Mouse (Mus musculus) embryo, embryonic 9.5 days (tissue): ENCODE data around the gene Aldh3b3.
"Not testable (repeated sequence)": the region's sequence is repeated elsewhere in the genome, so short reads cannot be mapped to it uniquely, and the experiment has no call there.

ENCODE experiments used
- DNase-seq: peaks from one replicate; pipeline ENCODE4 v3.0.0-alpha.2; 2017; ENCODE audit errors: extremely low spot score

The Aldh3b3 gene

DNA sequence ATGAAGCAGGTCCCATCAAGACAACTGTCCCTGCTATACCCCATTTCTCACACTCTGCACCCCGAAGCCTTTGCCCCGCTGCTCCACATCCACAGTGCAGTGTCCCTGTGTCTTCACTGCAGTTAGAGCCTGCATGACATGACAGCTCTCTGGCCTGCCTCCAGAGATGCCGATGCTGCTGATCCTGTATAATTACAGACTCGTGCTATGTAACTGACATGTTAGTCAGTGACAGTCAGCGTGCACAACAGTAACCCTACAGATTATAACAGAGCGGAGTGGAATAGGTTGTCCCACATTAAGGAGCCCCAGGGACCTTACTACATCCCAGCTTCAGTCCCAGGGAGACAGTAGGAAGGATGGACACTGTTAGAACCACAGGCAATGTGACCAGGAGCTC, 16.2 kb downstream of the Aldh3b3 start:
- not testable (repeated sequence) for DNase-seq

DNA sequence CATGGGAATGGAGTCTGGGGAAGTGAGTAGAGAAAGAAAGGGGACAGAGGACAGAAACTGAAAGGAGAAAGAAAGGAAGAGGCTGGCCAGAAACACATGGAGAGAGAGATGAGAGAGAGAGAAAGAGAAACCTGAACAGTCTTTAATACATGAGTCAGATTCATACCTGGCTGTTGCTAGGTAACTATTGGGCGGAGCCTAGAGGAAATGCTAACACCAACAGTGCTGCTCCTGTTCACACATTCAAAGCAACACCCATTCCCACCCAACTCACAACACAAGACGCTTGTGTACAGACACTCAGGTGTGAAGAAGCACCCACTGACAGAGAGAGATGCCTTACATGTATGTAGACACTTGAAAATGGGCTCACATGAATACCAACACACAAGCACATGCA, 17.4 kb downstream of the Aldh3b3 start:
- no peak for DNase-seq

DNA sequence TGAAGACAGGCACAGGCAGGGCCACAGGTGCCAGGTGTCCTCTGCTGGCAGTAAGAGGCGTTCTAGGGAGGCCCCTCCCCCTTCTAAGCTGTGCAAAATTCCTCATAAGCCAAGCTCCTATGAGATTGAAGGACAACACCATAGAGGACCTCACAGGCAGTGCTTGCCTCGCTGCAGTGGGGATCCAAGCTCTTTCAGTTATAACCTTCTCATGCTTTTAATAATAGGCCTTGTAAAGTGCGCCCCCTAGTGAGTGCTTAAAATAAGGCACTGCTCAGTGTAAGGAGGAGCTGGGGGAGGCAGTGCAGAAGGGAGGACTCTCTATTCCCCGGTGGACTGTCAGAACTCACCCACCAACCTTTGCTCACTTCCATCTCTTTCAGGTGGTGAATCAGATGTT, 21.9 kb downstream of the Aldh3b3 start:
- peak; percentile 83 for DNase-seq

DNA sequence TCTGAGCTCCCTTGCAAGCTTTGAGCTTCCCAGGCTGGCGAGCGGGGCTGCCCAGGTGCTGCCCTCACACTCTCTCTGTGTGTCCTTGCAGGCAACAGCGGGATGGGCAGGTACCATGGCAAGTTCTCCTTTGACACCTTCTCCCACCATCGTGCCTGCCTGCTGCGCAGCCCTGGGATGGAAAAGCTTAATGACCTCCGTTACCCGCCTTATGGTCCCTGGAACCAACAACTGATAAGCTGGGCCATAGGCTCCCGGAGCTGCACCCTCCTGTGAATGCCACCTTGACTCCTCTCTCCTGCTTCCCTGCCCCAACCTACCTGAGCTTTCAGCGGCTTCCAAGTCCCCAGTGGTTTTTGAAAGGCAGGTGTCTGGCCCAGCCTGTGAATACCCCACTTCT, 22.5 kb downstream of the Aldh3b3 start:
- DNase-seq: no peak

DNA sequence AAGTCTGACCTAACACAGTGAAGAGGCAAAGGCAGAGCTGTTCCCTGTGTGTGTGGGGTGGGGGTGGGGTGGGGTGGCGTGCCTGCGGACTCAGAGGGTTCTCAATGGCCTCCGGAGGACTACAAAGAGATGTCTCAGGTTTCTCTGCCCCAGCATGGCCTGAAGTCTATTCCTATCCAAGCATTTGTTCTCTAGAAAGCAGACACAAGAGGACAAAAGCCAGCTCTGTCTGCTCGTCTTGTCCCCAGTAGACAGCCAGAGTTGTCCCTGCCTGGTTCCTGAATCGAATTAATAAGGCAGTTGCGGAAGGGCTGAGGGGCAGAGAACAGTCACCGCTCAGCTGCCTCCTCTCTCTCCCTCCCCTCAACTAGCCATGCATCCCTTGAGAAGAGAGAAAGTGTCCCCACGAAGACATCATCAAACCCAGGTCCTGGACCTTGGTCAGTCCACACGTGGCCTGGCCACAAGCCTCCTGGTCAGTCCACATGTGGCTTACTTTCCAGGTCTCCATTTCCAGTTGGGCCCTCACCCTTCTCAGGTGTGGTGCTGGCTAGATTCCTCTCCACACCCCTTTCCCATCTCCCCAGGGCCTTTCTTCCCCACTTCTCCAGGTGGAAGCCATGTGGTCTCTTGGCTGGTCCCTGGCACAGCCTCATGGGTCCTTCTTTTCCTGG, 25.2 kb downstream of the Aldh3b3 start:
- DNase-seq: no peak

DNA sequence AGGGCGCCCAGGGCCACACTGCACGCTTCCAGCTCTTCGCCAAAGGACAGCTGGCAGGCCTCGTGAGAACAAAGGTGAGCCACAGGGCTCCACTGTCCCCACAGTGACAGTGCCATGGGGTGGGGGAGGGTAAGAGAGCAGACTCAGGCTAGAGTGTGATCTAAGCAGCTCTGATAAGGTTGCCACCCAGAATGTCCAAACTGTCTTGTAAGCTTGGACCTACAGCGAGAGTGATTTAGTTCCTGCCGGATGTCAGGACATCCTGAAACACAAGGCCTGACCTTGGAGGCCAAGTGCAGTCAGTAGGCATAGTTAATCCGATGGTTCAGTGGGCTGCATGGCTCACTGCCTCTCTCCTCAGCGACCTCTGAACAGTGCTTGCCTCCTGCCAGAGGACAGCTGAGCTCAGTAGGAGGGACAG, 26.8 kb downstream of the Aldh3b3 start:
- peak; percentile 45 for DNase-seq

DNA sequence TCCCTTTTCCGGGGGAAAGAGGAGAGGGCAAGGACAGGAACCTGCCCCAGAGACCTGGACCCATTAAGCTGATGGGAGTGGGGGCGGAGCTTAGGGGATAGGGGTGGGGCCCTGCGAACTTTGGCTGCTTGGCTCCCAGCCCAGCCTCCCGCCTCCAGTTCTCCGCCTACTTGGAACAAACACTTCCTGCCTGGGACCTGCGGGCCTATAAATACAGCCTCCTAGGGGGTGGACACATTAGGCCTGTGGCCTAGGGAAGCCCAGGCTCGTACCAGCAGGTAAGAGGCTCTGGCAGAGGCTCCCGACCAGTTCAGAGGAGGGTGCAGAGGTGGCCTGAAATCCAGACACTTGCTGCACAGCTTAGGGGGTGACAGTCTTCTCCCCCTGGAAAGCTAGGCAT, 27.9 kb downstream of the Aldh3b3 start, which contains the start of gene Acy3:
Gene Acy3 (plus strand): TSS at position 237 of the 400 bp plus-strand sequence.
- peak; percentile 56 for DNase-seq

DNA sequence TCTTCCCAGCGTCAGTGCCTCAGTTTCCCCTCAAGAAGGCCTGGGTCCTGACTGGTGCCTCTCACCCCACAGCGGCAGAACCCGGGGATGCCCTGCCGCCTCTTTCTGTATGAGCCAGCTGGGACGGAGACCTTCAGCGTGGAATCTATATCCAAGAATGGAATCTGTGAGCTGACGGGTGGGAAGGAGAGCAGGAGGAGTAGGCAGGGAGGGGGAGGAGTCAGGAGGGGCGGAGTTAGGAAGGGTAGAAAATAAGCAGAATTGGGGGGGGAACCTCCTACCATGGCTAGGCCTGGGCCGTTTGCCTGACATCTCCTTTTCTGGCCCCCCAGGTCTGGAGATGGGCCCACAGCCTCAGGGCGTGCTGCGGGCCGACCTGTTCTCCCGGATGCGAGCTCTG, 29.6 kb downstream of the Aldh3b3 start:
- DNase-seq: no peak

DNA sequence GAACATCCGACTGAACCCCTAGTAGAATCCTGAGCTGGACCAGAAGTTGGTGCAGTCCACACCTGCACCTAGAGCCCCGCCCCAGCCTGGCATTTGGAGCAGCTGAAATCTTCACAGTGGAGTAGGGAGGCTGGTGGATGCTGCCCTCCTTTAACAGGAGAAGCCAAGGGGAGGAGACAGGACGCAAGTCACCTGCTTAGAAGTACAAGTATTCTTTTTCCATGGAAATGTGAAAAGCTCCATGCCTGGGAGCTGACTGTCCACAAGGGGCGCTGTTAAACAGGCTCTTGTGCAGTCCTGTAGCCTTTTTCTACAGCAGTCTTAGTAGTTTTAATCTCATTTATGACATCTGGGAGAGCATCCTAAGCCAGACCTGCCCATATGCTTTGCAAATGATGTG, 30.3 kb downstream of the Aldh3b3 start:
- no peak for DNase-seq

DNA sequence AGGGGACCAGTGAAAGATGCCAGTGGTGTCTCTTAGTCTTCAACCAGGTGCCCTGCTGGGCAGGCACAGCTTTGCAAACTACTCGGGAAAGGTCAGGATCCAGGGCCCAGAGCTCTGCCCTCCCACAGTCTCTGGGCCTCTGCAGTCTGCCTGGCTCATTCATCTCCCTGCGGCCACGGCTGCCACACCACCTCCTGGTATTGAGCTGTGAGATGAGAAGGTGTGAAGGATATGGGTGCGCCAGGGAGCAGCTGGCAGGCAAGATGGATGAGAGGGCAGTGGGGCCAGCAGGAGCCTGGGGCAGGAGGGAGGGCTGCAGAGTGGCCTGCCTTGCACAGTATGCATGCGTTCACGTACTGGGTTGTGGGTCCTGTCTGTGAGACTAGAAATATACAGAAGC, 32.4 kb downstream of the Aldh3b3 start:
- DNase-seq: peak; percentile 33

DNA sequence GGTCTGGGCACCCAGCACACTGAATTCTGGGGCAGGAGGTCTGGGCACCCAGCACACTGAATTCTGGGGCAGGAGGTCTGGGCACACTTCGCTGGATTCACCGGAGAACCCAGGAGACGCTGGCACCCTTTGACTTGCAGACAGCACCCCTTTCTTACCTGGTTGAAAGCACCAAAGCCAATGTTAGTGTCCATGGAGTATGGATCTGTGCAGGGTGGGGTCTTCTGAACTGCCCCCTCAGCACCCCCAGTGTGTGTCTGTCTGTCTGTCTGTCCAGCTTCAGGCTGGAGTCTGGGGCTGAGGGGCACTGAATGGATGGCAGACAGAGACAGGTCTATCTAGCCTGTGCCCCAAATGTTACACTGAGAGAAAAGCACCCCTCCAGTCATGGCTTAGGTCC, 33.1 kb downstream of the Aldh3b3 start:
- no peak for DNase-seq

DNA sequence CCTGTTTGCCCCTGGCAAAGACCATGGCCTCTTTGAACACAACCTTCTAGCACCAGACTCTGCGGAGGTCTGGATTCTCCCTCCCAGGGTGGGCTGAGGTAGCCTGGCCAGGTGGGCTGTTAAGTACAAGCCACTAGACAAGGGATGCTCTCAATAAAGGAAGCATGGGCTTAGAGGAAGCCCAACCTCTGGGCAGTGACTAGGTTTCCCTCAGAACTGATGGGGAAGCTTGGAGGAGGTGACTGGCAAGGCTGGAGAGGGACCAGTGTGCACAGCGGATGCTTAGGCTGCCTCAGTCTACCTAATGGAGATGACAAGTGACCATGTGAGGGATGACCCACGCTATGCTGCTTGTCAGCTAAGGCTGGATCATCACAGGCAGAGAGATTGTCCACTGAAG, 33.5 kb downstream of the Aldh3b3 start:
- no peak for DNase-seq

DNA sequence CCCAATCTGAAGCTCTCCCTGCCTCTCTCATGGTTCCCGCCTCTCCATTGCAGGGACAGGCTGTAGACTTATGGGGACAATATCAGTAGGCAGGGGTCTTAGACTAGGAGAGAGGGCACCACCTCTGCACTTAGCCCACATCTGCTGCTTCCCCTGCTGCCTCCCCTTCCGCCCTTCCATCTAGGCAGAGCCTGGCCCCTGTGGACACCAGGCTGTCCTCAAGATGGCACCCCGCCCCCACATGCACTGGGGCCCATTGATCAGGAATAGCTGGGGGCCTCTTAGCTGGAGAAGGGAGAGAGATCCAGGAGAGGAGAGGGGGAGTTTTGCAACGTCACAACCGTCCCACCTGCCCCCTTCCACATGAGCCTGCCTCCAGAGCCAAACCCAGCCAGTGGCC, 34.0 kb downstream of the Aldh3b3 start, which contains the start of gene Tbx10:
Gene Tbx10 (plus strand): TSS at position 337 of the 400 bp plus-strand sequence.
- DNase-seq: no peak

DNA sequence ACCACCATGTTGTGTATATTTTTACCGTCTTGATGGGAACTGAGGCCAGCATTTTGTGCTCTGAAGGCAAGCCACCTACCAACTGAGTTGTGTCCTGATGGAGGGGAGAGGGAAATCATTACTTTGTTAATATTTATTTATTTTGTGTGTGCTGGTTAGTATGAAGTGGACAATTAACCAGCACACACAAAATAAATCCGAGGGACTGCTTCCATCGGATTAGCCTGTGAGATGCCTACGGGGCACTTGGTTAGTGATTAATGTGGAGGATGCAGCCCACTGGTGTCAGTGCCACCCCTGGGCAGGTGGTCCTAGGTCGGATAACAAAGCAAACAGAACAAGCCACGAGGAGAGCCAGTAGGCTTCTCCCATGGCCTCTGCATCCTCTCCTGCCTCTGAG, 36.5 kb downstream of the Aldh3b3 start:
- DNase-seq: no peak

DNA sequence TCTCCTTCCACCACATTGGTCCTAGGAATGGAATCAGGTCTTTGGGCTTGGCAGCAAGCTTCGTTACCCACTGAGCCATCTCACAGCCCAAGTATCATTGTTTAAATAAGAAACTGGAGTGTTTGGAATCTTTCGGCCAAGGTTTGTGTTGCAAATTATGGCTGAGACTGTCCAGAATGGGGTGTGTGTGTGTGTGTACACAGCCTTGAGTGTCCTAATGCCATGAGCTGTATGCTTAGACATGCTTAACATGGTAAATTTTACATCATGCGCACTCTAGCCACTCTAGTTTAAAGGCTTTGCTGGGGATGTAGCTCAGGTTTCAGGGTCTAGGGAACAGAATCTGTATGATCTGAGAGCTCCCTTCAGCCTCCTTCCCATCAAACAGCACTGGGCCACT, 37.1 kb downstream of the Aldh3b3 start:
- no peak for DNase-seq

DNA sequence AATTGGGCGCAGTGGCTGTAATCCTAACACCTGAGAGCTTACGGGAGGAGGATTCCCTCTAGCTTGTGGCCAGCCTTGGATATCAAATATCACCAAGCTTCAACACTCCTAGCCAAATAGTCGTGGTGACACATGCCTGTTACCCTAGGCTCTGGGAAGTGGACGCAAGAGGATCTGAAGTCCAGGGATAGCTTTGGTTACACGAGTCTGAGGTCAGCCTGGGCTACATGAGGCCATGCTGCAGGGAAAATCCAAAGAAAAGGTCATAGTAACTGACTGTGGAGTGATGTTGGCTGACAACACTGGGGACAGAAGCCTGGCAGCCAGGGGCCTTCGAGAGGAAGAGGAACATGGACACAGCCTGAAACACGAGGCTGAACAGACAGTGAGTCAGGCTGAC, 37.7 kb downstream of the Aldh3b3 start:
- DNase-seq: no peak

DNA sequence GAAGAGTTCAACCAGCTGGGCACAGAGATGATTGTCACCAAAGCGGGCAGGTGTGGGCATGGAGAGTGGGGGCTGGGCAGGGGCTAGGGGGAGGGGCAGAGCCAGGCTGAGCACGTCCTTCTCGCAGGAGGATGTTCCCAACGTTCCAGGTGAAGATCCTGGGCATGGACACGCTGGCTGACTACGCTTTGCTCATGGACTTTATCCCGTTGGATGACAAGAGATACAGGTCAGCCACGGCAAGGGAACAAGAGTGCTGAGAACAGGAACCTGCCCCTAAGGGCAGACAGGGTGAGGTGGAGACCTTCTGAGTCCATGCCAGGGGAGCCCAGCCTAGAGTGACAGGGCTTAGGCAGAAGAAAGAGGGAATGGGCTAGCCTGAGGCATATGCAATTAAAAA, 38.3 kb downstream of the Aldh3b3 start:
- no peak for DNase-seq

DNA sequence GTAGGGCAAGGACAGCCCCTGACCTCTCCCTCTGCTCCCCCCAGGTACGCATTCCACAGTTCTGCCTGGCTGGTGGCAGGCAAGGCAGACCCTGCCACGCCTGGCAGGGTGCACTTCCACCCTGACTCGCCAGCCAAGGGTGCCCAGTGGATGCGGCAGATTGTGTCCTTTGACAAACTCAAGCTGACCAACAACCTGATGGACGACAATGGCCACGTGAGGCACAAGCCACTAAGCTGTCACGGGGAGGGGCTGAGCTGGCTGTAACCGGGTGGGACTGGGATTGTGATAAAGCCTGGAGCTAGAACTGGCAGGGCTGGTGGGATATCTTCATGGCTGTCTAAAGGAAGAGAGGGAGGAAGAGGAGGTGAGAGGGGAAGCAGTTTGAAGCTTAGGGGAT, 38.8 kb downstream of the Aldh3b3 start:
- no peak for DNase-seq

DNA sequence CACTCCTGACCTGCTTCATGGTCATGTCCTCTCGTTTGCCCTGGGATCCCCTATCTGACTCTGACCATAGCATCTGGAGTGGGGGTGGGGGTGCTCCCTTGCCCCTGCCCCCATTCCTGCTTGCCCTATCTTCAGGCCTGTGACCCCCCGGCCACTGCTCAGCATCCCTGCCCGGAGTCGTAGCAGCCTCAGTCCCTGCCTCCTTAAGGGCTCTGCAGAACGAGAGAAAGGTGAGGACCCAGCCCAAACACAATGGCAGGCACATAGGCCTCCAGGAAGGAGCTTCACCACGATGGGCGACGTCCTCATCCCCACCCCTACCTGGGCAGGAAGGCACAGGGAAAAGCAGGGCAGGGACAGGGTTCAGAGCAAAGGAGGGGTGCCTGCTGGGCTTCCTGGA, 39.9 kb downstream of the Aldh3b3 start:
- no peak for DNase-seq

DNA sequence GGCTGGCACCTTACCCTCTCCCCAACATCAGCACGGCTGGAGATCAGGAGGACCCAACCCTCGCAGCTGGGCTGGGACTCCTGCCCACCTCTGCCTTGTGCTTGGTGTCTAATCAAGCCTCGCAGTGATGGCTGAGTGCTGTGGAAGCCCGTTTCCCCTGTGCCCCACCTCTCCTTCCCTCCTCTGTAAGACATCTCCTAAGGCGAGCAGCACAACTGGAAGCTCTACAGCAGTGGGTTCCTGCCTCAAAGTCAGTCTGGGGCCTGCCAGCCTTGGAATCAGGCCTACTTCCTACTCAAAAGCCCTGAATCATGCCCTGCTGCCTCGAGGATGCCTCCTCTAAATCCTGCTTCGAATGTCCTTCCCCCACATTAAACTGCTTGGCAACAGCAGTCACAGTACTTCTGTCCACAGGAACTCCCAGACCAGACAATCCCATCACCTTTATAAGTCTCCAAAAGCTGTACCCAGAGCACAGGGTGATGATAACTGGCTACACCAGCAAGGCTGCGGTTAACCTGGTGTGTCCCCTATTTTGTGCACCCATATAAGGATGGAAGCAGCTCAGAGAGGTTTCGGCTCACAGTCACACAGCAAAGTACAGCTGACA, 40.8 kb downstream of the Aldh3b3 start:
- no peak for DNase-seq

DNA sequence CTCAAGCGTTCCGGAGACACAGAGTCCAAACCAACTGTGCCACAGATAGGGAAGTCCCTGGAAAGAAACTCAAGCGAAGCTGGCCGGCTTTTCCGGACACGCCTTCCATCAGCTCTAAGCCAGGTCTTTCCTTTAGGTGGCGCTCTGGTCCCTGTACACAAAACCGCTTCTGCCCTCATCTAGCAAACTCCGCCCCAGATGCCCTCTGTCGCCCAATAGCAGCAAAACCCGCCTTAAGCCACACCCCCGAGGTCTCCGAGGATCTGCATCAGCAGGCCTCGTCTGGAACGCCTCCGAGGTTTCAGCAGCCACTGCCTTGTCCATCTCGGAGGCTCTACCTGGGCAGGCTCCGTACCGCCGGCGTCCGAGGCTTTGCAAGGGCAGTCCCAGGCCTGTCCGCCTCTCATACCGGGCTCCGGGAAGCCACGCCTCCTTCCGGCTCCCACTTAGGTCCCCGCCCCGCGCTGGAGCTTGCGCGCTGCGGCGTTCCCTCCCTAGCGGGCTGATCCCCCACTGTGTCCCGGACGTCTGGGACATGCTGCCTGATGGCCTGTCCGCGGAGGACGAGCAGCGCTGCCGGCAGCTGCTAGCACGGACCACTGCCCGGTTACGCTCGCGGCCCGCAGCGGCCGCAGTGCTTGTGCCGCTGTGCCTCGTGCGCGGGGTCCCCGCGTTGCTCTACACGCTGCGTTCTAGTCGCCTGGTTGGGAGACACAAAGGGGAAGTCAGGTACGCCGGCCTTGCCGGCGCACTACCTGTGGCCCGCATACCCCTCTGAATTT, 41.9 kb downstream of the Aldh3b3 start, which contains the start of the genes Nudt8 and Gm49405:
Gene Nudt8 (plus strand): TSS at position 462 of the 782 bp plus-strand sequence.
Gene Gm49405 (plus strand): TSS at position 508 of the 782 bp plus-strand sequence.
- DNase-seq: peak; percentile 99

DNA sequence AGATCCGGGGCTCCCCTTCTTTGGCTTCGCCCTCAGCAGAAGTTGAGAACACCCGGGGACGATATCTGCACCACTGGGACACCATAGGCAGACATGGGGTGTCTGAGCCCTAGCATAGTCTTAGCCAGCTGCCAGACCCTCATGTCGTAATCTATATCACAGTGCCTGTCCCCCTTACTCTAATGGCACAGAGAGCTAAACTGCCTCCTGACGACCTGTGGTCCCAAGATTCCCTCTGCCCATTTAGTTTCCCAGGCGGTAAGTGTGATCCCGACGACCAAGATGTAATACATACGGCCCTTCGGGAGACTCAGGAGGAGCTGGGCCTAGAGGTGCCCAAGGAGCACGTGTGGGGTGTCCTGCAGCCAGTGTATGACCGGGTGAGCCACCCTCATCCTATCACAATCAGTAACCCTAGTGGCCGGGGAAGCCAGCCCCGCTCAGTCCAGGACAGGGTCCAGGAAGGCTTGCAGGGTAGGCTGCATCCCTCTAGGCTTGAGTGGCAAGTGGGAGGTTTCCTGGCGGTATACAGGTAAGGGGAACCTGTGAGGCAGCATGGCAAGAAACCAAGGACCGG, 42.6 kb downstream of the Aldh3b3 start:
- peak; percentile 28 for DNase-seq
